Mouse (Mus musculus): ENCODE data around the gene Rhbg. TPM values are rescaled to one million over a fixed set of nuclear protein-coding genes. Genes with fewer than 3 reads are reported as not detected.
"Not testable (repeated sequence)": the region's sequence is repeated elsewhere in the genome, so short reads cannot be mapped to it uniquely, and the experiment has no call there.

Rhbg gene
- polyA plus RNA-seq (2012; rRNA removed), result 0.21 and 0.29 TPM in 2 replicates

DNA sequence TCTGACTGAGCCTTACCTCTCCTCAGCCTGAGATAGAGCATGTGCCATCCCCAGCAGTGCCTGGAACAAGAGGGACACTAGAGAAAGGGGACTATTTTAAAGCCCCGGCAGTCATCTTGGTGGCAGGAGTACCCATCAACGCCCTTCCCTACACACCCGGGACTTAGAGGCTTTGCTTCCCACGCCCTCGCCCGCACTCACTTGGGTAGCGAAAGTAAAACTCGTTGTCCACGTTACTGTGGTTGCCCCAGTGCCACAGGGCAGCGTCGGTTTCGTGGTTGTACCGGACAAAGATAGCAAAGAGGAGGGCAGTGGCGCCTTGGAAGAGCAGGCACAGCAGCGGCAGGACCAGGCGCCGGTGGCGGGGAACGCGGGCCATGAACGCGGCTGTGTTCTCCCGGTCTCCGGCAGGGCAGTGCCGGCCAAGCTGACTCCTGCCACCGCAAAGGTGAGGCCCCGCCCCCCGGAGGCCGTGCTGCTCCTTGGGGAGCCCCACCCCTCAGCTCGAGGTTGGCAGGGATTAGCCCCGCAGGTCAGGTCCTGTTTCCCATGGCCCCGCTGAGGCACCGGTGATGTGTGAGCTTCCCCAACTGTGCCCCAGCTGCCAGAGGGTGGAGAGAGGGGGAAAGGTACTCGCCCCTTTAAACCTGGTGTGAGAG is at the start of gene Rhbg:
TSS of gene Rhbg (minus strand) at position 442 of the 659 bp plus-strand sequence.
- no peak within 1 kb of the TSS for H3K27ac ChIP-seq (ENCODE audit: insufficient read depth, low read length)
- peaks cover 2% of the 10 kb centered on the region; the same call in 1 of the 2 replicates for H3K27me3 ChIP-seq (ENCODE audit: control insufficient read depth, insufficient read depth, low read length)
- H3K36me3 ChIP-seq (ENCODE audit: control insufficient read depth, insufficient read depth, low read length), result no peaks in the 10 kb centered on the region
- TF ChIP-seq CTCF (IDR thresholded peaks at IDR 0.05; ENCODE audit: extremely low read depth, insufficient read depth, insufficient read length, insufficient replicate concordance) (no peak), POLR2A (IDR thresholded peaks at IDR 0.05; ENCODE audit: low read depth, low read length) (no peak)
- H3K4me3 ChIP-seq (ENCODE audit: extremely low read depth, insufficient read depth, insufficient read length), result peak within 1 kb of the TSS; percentile 58
- under 1% methylated on average over 34 of the region's 34 CpGs for WGBS
- no peaks in the 10 kb centered on the region for H3K4me1 ChIP-seq (ENCODE audit: control insufficient read depth, insufficient read depth, insufficient read length)
- DNase-seq (ENCODE audit: low read depth in 1 of 2, low spot score in 2 of 2), result peak in 1 of 2 experiments; percentile 28

DNA sequence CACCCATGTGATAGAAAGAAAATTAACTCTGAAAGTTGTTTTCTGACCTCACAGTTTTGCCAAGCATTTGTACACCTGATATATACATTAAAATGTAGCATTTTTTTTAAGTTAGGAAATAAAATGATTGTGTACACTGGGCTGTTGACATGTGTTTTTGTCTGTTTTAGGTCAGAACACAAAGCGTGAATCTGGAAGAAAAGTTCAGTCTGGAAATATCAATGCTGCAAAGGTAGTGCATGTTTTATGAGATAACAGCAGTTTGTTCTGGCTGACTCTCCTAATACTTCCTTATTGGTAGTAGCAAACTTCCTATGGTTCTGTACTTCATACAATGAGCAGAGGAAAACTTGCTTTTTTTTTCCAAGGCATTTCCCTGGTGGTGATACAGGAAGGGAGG is 44.7 kb upstream of the Rhbg start:
- no peaks in the 10 kb centered on the region for H3K27me3 ChIP-seq (ENCODE audit: control insufficient read depth, insufficient read depth, low read length)
- TF ChIP-seq POLR2A (IDR thresholded peaks at IDR 0.05; ENCODE audit: low read depth, low read length) (no peak), CTCF (IDR thresholded peaks at IDR 0.05; ENCODE audit: extremely low read depth, insufficient read depth, insufficient read length, insufficient replicate concordance) (no peak)
- no peak overlapping the region for H3K27ac ChIP-seq (ENCODE audit: insufficient read depth, low read length)
- WGBS, result 87% methylated on average over 1 of the region's 1 CpGs
- H3K4me3 ChIP-seq (ENCODE audit: extremely low read depth, insufficient read depth, insufficient read length), result no peak overlapping the region
- no peak for DNase-seq (ENCODE audit: low read depth in 1 of 2, low spot score in 2 of 2)
- H3K4me1 ChIP-seq (ENCODE audit: control insufficient read depth, insufficient read depth, insufficient read length), result no peaks in the 10 kb centered on the region
- peaks cover 30% of the 10 kb centered on the region for H3K36me3 ChIP-seq (ENCODE audit: control insufficient read depth, insufficient read depth, low read length)

DNA sequence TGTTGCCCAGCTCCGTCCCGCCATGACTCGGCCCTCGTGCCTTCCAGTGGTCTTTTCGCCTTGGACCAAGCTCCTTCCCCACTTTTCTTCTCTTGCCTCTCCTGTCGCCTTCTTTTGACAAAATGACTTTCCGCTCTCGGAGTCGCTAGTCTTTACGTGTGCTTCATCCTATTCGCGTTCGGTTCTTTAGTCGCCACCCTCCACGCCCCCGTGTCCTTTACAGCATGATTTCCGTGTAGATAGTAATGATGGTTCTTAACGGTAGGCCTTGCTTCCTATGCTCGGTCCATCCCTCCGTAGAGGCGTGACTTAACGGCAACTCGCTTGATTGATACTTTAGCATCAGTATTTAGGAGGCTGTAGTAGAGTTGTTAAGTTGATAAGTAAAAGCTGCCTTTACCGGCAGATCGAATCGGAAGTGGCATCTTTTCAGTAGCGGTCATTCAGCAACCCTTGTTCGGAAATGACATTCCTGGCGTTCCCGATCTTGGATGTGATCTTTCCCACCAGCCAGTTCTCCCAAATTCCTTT is 42.9 kb upstream of the Rhbg start:
- under 1% methylated on average over 30 of the region's 30 CpGs for WGBS
- H3K27me3 ChIP-seq (ENCODE audit: control insufficient read depth, insufficient read depth, low read length), result no peaks in the 10 kb centered on the region
- H3K4me1 ChIP-seq (ENCODE audit: control insufficient read depth, insufficient read depth, insufficient read length), result no peaks in the 10 kb centered on the region
- peak overlapping the region; percentile 88 for H3K27ac ChIP-seq (ENCODE audit: insufficient read depth, low read length)
- peak overlapping the region; percentile 77 for H3K4me3 ChIP-seq (ENCODE audit: extremely low read depth, insufficient read depth, insufficient read length)
- TF ChIP-seq CTCF (IDR thresholded peaks at IDR 0.05; ENCODE audit: extremely low read depth, insufficient read depth, insufficient read length, insufficient replicate concordance), result no peak
- no peak for TF ChIP-seq POLR2A (IDR thresholded peaks at IDR 0.05; ENCODE audit: low read depth, low read length)
- no peak for DNase-seq (ENCODE audit: low read depth in 1 of 2, low spot score in 2 of 2)
- H3K36me3 ChIP-seq (ENCODE audit: control insufficient read depth, insufficient read depth, low read length), result peaks cover 19% of the 10 kb centered on the region

DNA sequence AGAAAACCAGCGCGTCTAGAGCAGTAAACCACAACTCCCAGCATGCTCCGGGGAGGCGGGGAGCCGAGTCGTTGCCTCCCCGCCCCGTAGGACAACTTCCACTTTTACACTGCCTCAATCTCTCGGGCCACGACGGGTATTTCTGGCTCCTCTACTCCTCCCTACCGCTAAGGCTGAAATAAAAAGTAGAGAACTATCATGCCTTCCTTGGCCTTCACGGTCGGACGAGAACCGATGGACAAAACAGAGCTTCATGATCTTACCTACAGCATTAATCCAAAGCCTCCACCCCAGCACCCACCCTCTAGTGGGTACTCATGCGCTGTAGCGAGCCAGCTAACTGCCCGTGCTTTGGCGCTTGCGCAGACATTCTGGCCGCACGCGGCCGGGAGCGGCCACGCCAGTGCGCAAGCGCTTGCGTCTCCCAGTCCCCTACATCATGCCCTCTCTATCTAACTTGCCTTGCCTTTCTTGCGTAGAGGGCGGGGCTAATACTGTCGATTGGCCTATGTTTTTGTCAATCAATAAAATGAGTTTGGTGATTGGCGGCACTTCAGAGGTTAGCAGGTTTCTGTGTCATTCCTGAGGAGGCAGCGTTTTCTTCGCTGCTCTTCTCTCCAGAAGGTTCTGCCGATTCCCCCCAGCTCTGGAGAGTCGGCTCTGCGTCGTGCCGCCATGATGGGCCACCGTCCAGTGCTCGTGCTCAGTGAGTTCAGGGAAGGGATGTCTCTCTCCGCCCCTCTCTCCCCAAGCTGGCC is 42.2 kb upstream of the Rhbg start, which contains the start of the genes Tsacc and Cct3:
TSS of gene Tsacc (minus strand) at position 439 of the 758 bp plus-strand sequence.
TSS of gene Cct3 (plus strand) at position 556 of the 758 bp plus-strand sequence.
- Histone ChIP-seq H3K36me3 (ENCODE audit: control insufficient read depth, insufficient read depth, low read length) (peaks cover 16% of the 10 kb centered on the region), H3K27ac (ENCODE audit: insufficient read depth, low read length) (peak within 1 kb of the TSS; percentile 93), H3K4me1 (ENCODE audit: control insufficient read depth, insufficient read depth, insufficient read length) (no peaks in the 10 kb centered on the region), H3K4me3 (ENCODE audit: extremely low read depth, insufficient read depth, insufficient read length) (peak within 1 kb of the TSS; percentile 79), H3K27me3 (ENCODE audit: control insufficient read depth, insufficient read depth, low read length) (no peaks in the 10 kb centered on the region)
- under 1% methylated on average over 44 of the region's 44 CpGs for WGBS
- TF ChIP-seq POLR2A (IDR thresholded peaks at IDR 0.05; ENCODE audit: low read depth, low read length) (peak; percentile 66), CTCF (IDR thresholded peaks at IDR 0.05; ENCODE audit: extremely low read depth, insufficient read depth, insufficient read length, insufficient replicate concordance) (no peak)
- DNase-seq (ENCODE audit: low read depth in 1 of 2, low spot score in 2 of 2), result peak; percentile 92 to 99

DNA sequence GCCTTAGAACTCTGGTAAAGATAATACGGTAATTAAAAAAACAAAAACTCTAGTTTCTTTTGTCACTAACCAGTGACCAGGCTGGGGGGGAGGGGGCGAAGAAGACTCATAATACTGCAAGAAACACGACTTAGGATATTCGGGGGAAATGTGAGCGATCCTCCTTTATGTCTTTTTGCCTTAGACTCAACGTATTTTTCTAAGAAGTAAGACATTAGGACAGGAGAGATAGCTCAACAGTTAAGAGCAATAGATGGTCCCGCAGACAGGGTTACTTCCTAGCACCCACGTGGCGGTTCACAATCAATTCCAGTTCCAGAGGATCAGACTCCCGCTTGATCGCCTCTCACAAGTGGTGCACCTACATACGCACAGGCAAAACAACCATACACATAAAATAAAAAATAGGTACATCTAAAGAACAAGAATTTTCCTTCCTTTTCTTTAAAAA is 41.6 kb upstream of the Rhbg start:
- Histone ChIP-seq H3K36me3 (ENCODE audit: control insufficient read depth, insufficient read depth, low read length) (peaks cover 10% of the 10 kb centered on the region), H3K27me3 (ENCODE audit: control insufficient read depth, insufficient read depth, low read length) (no peaks in the 10 kb centered on the region), H3K4me1 (ENCODE audit: control insufficient read depth, insufficient read depth, insufficient read length) (no peaks in the 10 kb centered on the region), H3K4me3 (ENCODE audit: extremely low read depth, insufficient read depth, insufficient read length) (peak overlapping the region; percentile 79), H3K27ac (ENCODE audit: insufficient read depth, low read length) (peak overlapping the region; percentile 46; the same call in 1 of the 2 replicates)
- DNase-seq (ENCODE audit: low read depth in 1 of 2, low spot score in 2 of 2), result no peak
- WGBS, result 1% methylated on average over 12 of the region's 12 CpGs
- TF ChIP-seq POLR2A (IDR thresholded peaks at IDR 0.05; ENCODE audit: low read depth, low read length), result no peak
- no peak for TF ChIP-seq CTCF (IDR thresholded peaks at IDR 0.05; ENCODE audit: extremely low read depth, insufficient read depth, insufficient read length, insufficient replicate concordance)

DNA sequence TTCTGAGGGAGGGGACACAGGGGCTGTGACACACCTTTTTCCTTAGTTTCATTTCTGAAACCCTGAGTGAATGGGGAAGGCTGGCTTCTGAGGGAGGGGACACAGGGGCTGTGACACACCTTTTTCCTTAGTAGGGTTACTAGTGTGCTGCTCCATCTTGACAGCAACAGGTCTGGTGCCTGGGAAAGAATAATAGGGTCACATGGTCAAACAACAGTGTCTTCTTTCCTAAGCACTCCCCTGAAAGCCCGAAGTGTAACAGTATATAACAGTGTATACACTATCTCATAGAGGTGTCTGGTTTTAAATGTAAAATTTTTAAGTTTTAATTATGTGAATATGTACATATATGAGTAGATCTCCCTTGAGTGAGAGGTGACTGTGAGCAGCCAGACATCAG is 40.8 kb upstream of the Rhbg start:
- not testable (repeated sequence) for H3K4me3 ChIP-seq (ENCODE audit: extremely low read depth, insufficient read depth, insufficient read length); H3K27ac ChIP-seq (ENCODE audit: insufficient read depth, low read length); H3K4me1 ChIP-seq (ENCODE audit: control insufficient read depth, insufficient read depth, insufficient read length); H3K27me3 ChIP-seq (ENCODE audit: control insufficient read depth, insufficient read depth, low read length); H3K36me3 ChIP-seq (ENCODE audit: control insufficient read depth, insufficient read depth, low read length); DNase-seq (ENCODE audit: low read depth in 1 of 2, low spot score in 2 of 2)
- 47% methylated on average over 1 of the region's 1 CpGs for WGBS

All from spleen, adult 2 months (tissue).